Mouse (Mus musculus) retina, postnatal 7 days (tissue): ENCODE data around the gene Rab37.

Experiments
- DNase-seq: peaks from one replicate; pipeline ENCODE4 v3.0.0-alpha.2; 2012; ENCODE audit warnings: low read depth, low spot score

The Rab37 gene

GRCm38 (mm10) chr11:115085064-115085463, 6.2 kb upstream of the Rab37 start:
- DNase-seq: no peak

GRCm38 (mm10) chr11:115086213-115086612, 5.0 kb upstream of the Rab37 start:
- no peak for DNase-seq

GRCm38 (mm10) chr11:115089853-115090252, 1.4 kb upstream of the Rab37 start:
- no peak for DNase-seq

GRCm38 (mm10) chr11:115092140-115092539, 909 bp downstream of the Rab37 start:
- DNase-seq: no peak

- DNase-seq: no peak
These were observed 7.1 kb downstream of the Rab37 start for GRCm38 (mm10) chr11:115098203-115098932.

GRCm38 (mm10) chr11:115099241-115099840, 8.1 kb downstream of the Rab37 start:
- no peak for DNase-seq

GRCm38 (mm10) chr11:115100032-115100621, 8.9 kb downstream of the Rab37 start:
- no peak for DNase-seq

- DNase-seq: no peak
These were observed 9.5 kb downstream of the Rab37 start for GRCm38 (mm10) chr11:115100741-115101140.

- no peak for DNase-seq
These were observed 10.4 kb downstream of the Rab37 start for GRCm38 (mm10) chr11:115101615-115102051.

- DNase-seq: no peak
These were observed 10.9 kb downstream of the Rab37 start for GRCm38 (mm10) chr11:115102116-115102515.

GRCm38 (mm10) chr11:115103470-115104413, 12.5 kb downstream of the Rab37 start:
- DNase-seq: no peak

GRCm38 (mm10) chr11:115104769-115105563, 13.7 kb downstream of the Rab37 start:
- no peak for DNase-seq

GRCm38 (mm10) chr11:115106638-115107037, 15.4 kb downstream of the Rab37 start:
- DNase-seq: no peak

- no peak for DNase-seq
These were observed 16.2 kb downstream of the Rab37 start for GRCm38 (mm10) chr11:115107403-115107916.

GRCm38 (mm10) chr11:115108176-115108575, 16.9 kb downstream of the Rab37 start:
- no peak for DNase-seq

- DNase-seq: no peak
These were observed 19.0 kb downstream of the Rab37 start for GRCm38 (mm10) chr11:115110271-115110670.

- DNase-seq: no peak
These were observed 21.0 kb downstream of the Rab37 start for GRCm38 (mm10) chr11:115112196-115112595.

- DNase-seq: no peak
These were observed 28.2 kb downstream of the Rab37 start for GRCm38 (mm10) chr11:115119409-115119808.

- no peak for DNase-seq
These were observed 37.3 kb downstream of the Rab37 start for GRCm38 (mm10) chr11:115128483-115128882.

- no peak for DNase-seq
These were observed 38.4 kb downstream of the Rab37 start for GRCm38 (mm10) chr11:115129508-115130126.
